Mouse (Mus musculus) ovary, postnatal 10 days (tissue): Measurements from ENCODE around the gene Zbtb32.

ENCODE experiments used
- DNase-seq: peaks from one replicate; pipeline ENCODE4 v3.0.0; 2022; ENCODE audit warnings: low spot score

Zbtb32 gene

DNA sequence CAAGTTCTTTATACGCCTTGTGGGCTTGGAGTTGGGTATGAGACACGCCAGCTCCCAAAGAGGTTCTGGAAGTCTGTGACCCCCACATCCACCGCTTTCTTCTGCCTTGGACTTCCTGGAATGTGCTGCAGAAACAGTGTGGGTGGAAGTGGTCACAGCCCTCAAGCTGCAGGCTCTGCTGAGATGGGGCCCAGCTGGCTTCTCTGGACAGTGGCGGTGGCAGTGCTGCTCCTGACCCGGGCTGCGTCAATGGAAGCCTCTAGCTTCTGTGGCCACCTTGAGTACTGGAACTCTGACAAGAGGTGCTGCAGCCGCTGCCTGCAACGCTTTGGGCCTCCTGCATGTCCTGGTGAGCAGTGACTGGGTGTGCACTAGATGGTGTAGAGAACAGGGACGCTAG is 32.7 kb downstream of the Zbtb32 start:
- DNase-seq = no peak

- DNase-seq = no peak
These were observed 33.6 kb downstream of the Zbtb32 start, which contains the start of gene Igflr1 for GRCm38 (mm10) chr7:30564970-30565571. Igflr1 (plus strand) TSS chr7:30565427.

DNA sequence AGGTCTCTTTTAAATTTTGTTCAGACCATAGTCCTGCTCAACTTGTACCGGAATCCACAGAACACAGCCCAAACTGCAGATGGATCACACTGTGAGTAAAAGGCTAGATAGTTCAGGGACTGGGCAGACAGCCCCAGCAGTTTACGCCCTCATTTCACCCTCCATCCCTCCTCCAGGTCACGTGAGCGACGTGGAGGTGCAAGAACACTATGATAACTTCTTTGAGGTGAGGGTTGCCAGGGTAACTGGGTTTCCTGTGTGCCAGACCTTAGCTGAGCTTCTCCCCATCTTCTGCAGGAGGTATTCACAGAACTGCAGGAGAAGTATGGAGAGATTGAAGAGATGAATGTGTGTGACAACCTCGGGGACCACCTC is 34.8 kb downstream of the Zbtb32 start:
- DNase-seq = no peak

- peak; percentile 83 for DNase-seq
These were observed 35.4 kb downstream of the Zbtb32 start, which contains the start of the genes U2af1l4, Gm49396 and Psenen for GRCm38 (mm10) chr7:30563117-30563905. U2af1l4 (plus strand) TSS chr7:30563301. Gm49396 (plus strand) TSS chr7:30563344. Psenen (minus strand) TSS chr7:30563627.

GRCm38 (mm10) chr7:30562526-30563116 is 36.1 kb downstream of the Zbtb32 start:
- DNase-seq = peak; percentile 21

- DNase-seq = no peak
These were observed 38.4 kb downstream of the Zbtb32 start for GRCm38 (mm10) chr7:30560296-30560695.

DNA sequence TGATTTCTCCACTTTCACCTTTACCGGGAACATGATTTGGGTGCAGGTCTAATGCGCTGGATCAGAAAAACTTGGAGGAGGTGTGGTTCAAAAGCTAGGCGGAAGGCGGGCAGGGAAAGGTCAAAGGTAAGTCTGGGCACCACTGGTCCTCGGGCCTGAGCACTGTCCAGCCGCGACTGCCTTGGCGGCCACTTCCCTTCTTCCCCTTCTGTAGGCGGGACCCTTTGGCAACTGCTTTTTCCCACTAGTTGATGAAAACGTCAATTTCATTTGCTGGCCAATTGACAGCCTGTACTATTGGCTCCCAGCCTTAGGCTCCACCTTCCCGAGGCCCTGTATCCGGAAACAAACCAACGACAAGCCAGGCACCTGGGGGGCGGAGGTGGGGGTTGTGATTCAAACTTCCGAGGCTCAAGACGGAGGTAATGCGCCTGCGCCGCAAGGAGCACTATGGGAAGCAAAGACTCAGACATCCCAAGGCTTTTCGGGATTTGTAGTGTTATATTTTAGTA is 39.2 kb downstream of the Zbtb32 start, which contains the start of gene Lin37:
Lin37 (minus strand) TSS at position 396 of the 512 bp plus-strand sequence.
- DNase-seq = peak; percentile 72

DNA sequence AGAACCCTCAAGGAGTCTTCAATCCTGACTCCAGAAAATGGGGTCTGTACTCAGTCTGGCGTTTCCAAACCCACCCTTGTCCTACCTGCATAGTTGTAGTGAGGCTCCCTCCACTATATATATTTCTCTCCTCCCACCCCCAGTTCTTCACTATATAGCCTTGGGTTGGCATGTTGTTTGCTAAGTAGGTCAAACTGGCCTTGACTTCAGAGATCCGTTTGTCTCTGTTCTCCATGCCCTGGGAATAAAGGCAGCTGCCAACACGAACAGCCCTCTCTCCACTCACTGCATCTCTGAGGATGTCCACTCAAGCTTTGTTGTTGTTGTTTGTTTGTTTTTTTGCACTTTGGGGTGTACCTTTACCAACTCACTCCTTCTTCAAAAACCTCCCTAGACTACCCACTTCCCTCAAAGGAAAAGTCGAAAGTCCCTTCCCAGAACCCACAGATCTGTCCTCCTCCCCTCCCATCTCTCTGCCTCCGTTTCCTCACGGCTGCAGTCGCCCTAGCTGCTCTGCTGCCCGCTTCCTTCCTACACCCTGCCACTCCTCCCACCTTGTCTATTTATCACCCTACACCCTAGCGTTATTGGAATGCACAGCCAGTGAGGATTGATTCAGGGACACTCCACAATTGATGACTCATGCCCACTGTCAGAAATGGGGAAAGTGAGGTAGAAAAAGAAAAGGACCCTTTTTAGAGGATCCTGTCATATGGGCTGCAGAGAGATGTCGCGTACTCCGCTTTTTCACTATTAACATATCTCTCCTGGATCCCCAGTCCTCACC is 39.9 kb downstream of the Zbtb32 start:
- DNase-seq = no peak

GRCm38 (mm10) chr7:30557901-30558514 is 40.7 kb downstream of the Zbtb32 start:
- no peak for DNase-seq

DNA sequence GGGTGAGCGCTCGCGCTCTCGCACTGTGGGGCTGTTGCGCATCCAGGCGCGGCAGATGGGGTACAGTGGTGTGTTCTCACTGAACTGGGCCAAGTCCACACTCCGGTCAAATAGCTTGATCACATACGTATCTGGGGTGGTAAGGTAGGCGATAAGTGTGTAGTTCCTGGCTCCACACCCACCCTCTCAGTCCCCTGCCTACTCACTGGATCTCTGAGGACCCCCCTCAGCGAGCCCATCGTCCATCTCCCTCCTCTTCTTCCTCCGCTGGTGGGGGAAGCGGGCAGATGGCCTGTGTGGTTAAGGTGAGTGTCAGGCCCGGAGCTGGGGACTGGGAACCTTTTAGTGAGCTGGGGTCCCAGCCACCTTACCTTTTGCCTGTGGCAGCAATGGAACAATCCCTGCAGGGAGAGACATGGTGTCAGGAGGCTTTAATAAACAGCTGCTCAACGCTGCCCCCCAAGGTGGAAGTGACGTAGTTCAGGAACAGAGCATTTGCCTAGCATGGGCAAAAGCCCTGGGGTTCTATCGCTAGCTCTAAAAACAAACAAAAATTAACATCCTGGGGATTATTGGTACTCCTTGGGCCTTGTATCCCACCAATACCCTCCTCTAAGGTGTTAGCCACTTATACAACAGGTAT is 41.7 kb downstream of the Zbtb32 start:
- DNase-seq = no peak

DNA sequence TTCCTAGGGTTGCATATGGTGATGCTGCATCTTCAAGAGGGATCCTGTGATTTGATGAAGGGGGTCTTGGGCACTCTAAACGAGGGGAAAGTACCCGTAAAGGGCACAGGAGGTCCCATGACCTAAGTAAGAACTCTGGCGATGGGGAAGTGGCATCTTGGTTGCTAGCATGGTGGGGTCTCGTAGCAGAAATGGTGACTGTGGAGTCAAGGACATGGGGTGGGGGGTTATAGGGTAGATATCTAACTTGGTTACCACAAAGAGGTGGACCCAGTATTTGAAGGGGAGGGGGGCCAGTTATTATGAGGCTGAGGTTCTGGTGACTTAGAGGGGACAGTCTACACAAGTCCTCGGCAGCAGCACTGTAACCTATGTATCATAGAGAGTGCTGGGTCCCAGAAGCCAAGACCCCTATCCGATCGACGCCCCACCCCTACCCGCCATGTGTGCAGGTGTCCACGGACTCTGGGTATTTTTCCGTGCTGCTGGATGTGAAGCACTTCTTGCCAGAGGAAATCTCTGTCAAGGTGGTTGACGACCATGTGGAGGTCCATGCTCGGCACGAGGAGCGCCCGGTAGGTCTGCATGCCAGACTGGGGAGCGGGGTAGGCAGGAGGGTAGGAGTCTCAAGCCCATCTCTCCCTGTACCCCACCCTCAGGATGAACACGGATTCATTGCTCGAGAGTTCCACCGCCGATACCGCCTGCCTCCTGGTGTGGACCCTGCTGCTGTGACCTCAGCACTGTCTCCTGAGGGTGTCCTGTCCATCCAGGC is 44.7 kb downstream of the Zbtb32 start:
- no peak for DNase-seq

DNA sequence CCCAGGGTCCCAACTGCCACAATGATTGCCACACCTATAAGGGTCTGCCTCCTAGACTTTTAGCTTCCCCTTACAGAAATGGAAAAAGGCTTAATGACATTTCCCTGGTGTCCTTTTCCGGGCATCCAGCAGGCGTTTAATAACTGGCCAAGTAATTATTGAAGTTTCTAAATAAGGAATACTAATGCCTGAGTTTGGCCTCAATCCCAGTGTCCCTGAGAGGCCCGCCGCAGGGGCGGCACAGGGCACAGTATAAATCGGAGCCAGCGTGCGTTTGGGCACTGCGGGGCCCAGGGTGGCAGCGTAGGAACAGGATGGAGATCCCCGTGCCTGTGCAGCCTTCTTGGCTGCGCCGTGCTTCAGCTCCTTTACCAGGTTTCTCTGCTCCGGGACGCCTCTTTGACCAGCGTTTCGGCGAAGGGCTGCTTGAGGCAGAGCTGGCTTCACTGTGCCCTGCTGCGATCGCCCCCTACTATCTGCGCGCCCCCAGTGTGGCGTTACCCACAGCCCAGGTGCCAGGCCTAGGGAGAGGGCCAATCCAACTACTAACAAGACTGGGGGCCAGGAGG is 45.6 kb downstream of the Zbtb32 start:
- DNase-seq = no peak

- DNase-seq = peak; percentile 89
These were observed 46.3 kb downstream of the Zbtb32 start, which contains the start of the genes Hspb6 and Proser3 for GRCm38 (mm10) chr7:30552102-30553020. Hspb6 (plus strand) TSS chr7:30552178. Proser3 (minus strand) TSS chr7:30552299.

DNA sequence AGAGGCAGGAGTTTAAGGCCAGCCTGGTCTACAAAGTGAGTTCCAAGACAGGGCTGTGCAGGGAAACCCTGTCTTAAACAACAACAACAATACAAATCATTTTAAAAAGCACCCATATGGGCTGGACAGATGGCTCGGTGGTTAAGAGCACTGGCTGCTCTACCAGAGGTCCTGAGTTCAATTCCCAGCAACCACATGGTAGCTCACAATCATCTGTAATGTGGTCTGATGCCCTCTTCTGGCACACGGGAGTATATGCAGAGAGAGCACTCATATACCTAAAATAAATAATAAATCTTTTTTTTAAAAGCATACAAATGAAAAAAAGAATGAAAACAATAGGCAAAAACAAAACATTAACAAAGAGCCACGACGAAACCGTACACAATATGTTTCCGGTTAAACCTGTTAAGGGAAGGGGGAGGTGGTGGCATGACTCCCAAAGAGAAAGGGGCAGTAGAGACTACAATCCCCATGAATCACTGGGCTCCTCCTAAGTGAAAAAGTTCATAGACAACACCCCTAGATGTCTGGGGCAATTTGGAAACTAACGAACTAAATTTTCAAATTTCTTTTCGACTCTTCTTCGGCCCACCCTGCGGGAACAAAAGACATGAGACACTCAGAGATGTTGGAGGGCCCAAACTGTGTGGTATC is 47.1 kb downstream of the Zbtb32 start:
- DNase-seq = no peak

DNA sequence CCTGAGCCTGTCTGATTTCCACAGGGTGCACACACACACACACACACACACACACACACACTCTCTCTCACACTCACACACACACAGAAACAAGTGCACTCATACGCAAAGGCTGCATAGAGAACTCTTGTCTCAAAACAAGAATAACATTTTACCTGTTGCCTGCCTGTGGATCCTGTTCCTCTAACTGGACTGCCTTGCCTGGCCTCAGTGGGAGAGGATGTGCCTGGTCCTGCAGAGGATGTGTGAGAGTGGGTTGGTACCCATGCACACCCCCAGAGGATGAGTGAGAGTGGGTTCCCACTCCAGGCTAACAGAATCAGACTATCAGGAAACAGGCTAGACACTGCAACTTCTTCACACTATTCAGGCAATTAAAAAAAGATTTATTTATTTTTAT is 48.1 kb downstream of the Zbtb32 start:
- no peak for DNase-seq

DNA sequence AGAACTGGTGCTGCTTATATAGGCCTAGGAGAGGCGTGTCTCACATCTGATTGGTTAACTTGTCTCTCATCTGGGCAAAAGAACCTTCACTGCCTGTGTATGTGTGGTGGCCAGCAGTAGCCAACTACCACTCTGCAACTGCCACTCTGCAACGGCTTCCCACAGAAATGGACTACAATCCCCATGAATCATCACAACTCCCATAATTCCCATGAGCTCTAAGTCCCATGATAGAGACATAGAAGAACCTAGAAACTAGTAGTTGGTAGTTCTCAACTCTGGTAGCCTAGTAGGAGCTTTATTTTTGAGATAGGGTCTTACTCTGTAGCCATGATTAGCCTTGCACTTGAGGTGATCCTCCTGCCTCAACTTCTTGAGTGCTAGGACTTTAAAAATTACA is 48.8 kb downstream of the Zbtb32 start:
- DNase-seq = no peak

GRCm38 (mm10) chr7:30544327-30544726 is 54.4 kb downstream of the Zbtb32 start:
- no peak for DNase-seq

DNA sequence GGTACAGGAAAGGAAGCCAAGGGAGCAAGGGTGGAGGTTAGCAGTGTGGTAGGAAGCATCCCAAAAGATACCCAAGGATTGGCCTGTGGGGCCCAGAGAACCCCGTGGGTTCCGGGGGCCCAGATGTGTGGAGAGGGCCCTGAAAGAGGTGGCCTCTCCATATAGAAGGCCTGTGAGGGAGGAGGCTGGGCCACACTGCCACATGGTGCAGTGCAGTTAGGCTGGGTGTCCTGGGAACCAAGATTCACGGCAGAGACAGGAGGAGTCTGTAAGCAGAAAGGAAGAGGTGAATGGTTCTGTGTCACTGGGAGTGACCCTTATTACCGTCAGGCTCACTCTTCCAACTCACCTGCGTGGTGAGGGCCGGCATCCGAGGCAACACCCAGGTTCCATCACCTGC is 58.1 kb downstream of the Zbtb32 start:
- DNase-seq = no peak
